Mouse (Mus musculus) cerebellum, adult 2 months (tissue): ENCODE results near the gene Atp4a. TPM values are rescaled to one million over a fixed set of nuclear protein-coding genes. Genes with fewer than 3 reads are reported as not detected.

Experiments used
- DNase-seq, 2 experiments: peaks; one replicate each; pipeline ENCODE4 v3.0.0; 2021
- H3K27ac ChIP-seq: fragments of 200-500 bp; 2 replicates; pipeline ENCODE4 v1.5.1; 2012; ENCODE audit warnings: low read length, control low read depth, inconsistent platforms; ENCODE audit not compliant: insufficient read depth
- H3K27me3 ChIP-seq: fragments of 200-500 bp; 2 replicates; pipeline ENCODE4 v1.6.1; 2012; ENCODE audit warnings: inconsistent platforms, mild to moderate bottlenecking, low read length, moderate library complexity; ENCODE audit not compliant: control insufficient read depth, insufficient read depth
- H3K4me1 ChIP-seq: fragments of 200-500 bp; 2 replicates; pipeline ENCODE4 v1.6.1; 2011; ENCODE audit warnings: low read length; ENCODE audit not compliant: control insufficient read depth, insufficient read depth
- H3K4me3 ChIP-seq: fragments of 200-500 bp; replicated peaks from 2 replicates; pipeline ENCODE3; 2011; ENCODE audit warnings: mild to moderate bottlenecking, low read depth, low read length, control low read depth; ENCODE audit not compliant: insufficient read depth
- CTCF ChIP-seq: fragments of 200-500 bp; IDR thresholded peaks from 2 replicates; pipeline ENCODE4 v1.5.1; 2011; ENCODE audit warnings: low read depth, mild to moderate bottlenecking, control low read depth, low read length, moderate library complexity, borderline replicate concordance; ENCODE audit not compliant: insufficient read depth
- POLR2A ChIP-seq: fragments of 200-500 bp; IDR thresholded peaks from 2 replicates; pipeline ENCODE4 v1.6.1; 2011; ENCODE audit warnings: low read length, control low read depth, borderline replicate concordance; ENCODE audit not compliant: insufficient read depth
- WGBS: fragments of 180-500 bp; shearing (Covaris S2); methylation state at CpG from one replicate; pipeline ENCODE4 v1.1.7; 2018; 5-methylcytosine and 5-hydroxymethylcytosine counted together
- polyA plus RNA-seq: library from polyadenylated mRNA; depleted of rRNA; stranded (reverse); fragments of >200 nt; gene quantifications from 2 replicates; pipeline ENCODE4 v1.2.3, GENCODE M21; 2012

The Atp4a gene
- polyA plus RNA-seq, 1 experiment: 0.39 TPM

DNA sequence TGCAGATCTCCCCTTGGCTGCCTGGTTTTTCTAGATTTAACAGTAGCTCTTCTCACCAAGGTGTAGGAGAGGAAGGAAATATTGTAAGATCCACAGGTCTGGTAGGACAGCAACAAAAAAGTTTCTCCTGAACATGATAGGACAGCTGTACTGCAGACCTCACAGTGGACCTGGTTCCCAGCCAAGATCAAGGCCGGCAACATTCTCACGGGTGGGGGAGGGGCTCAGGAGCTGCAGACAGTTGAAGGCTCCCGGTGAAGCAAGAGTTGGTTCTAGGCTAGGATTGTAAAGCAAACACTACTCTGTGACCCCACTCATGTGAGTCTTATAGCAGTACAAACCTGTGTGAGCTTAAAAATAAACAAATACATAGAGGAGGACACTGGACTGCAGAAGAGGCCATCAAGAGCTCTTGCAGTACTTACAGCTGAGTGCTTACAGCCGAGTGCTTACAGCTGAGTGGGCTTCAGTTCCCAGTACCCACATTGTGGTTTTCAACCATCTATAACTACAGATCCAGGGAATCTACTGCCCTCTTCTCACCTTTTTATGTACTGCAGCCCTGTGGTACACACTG, 32.1 kb downstream of the Atp4a start:
- no peak for DNase-seq
- no peak for TF ChIP-seq CTCF
- TF ChIP-seq POLR2A: no peak
- Histone ChIP-seq H3K4me1 (no peaks in the 10 kb centered on the region), H3K4me3 (no peak overlapping the region), H3K27me3 (no peaks in the 10 kb centered on the region), H3K27ac (no peak overlapping the region)
- 21% methylated on average over 4 of the region's 4 CpGs for WGBS

DNA sequence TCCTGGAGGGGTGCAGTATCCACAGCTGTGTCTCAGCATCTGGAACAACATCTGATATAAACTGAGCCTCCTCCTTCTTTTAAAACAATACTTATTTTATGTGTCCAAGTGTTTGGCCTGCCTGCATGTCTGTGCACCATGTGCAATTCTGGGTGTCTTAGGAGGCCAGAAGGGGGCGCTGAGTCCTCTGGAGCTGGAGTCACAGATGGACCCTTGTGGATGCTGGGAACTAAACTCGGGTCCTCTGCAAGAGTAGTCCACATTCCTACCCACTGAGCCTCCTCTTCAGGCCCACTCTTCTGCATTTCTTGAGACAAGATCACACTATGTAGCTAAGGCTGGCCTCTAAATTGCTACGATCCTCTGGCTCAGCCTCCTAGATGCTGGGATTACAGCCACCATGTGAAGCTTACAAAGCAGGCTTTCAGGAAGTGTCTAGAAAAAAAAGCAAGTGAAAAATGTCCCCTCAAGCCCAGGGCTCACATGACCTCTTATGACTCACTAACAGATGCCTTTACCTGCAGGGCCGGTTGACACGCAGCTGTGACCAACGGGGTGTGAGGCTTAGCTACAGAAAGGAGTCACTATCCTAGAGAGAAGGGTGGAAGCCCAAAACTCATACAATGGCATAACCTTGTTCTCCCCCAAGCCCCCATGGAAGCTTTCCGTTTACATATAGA, 35.7 kb downstream of the Atp4a start:
- Histone ChIP-seq H3K4me3 (no peak overlapping the region), H3K27ac (no peak overlapping the region), H3K27me3 (no peaks in the 10 kb centered on the region), H3K4me1 (no peaks in the 10 kb centered on the region)
- 91% methylated on average over 7 of the region's 7 CpGs for WGBS
- TF ChIP-seq POLR2A (no peak), CTCF (no peak)
- no peak for DNase-seq

DNA sequence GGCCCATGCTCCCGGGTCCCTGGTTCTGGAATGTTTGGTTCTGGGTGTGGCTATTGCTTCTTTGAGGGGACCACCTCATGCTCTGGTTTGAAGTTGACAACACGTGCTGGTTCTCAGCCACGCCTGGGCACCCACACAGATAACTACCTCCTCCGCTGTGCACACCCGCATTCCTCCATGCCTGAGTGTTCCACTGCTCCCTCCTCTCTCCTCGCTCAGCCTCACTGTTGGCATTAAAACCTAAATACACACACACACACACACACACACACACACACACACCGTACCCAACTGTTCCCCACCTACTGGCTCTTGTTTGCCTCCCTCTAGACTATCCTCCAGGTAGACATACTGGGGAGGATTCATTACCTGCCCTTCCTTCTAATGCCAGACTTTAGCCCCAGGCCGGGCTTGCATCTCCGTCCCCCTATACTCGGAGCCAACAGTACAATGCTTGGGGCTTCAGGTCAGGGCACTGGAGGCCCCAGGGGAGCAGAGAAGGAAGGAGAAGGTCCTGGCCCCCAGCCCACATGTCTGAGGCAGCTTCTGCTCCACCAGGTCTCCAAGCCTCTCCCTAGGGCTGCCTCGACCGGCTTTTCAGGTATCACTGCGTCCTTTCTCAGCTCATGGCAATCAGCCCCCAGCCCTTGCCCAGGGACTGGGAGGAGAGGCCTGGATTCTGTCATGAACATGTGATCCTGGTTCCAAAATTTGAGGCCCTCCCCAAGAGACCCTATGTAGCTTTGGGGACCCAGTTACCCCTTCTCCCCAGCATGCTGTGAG, 38.0 kb downstream of the Atp4a start:
- no peak for TF ChIP-seq POLR2A
- no peak for TF ChIP-seq CTCF
- DNase-seq: no peak
- Histone ChIP-seq H3K4me1 (no peaks in the 10 kb centered on the region), H3K27ac (no peak overlapping the region), H3K27me3 (no peaks in the 10 kb centered on the region), H3K4me3 (no peak overlapping the region)
- 81% methylated on average over 13 of the region's 13 CpGs for WGBS

DNA sequence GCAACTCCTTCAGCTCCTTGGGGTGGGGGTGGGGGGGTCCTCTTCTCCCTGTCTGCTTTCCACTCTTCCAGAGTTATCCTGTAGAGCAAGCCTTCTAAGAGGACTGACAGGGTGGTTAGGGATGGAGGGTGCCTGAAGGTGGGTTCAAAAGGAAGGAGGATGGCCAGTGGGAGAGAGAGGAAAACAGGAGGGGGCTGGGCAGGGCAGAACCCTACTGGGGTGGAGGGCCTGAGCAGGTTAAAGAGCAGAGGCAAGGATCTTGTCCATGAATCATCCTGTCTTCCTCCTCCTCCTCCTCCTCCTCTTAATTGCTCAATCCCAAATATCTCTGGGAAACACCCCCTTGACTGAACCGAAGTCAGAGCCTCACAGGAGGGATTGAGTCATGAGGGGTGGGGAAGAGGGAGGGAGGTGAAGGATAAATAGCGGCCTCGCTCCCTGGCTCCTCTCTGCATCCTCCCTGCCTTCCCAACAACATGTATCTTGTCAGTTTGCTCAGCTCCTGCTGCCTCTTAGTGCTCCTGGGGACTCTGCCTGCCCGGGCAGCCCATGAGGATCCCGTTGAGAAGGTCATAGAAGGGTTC, 39.2 kb downstream of the Atp4a start, which contains the start of gene Sbsn:
TSS of gene Sbsn (plus strand) at position 386 of the 584 bp plus-strand sequence.
- H3K27ac ChIP-seq: no peak within 1 kb of the TSS
- WGBS: 66% methylated on average over 5 of the region's 5 CpGs
- no peak for TF ChIP-seq CTCF
- no peak for TF ChIP-seq POLR2A
- DNase-seq: no peak
- H3K4me1 ChIP-seq: no peaks in the 10 kb centered on the region
- H3K4me3 ChIP-seq: no peak within 1 kb of the TSS
- no peaks in the 10 kb centered on the region for H3K27me3 ChIP-seq

DNA sequence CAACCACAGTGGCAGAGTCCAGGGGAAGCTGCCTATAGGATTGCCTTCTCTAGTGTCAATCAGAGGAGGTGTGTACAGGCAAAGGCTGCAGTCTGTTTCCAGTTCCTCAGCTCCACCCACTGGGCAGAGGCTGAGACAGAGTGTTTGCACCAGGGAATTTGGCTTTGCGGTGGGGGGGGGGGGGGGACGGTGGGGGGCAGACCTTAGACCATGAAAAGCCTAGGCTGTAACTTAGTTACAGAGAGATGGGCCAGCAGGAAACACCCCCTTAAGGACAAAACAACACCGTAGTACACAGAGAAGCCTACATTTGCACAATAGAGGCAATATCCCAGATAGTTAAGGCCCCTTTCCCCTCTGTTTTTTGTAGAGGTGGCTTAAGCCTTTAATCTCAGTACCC, 45.0 kb downstream of the Atp4a start:
- H3K4me1 ChIP-seq: no peaks in the 10 kb centered on the region

DNA sequence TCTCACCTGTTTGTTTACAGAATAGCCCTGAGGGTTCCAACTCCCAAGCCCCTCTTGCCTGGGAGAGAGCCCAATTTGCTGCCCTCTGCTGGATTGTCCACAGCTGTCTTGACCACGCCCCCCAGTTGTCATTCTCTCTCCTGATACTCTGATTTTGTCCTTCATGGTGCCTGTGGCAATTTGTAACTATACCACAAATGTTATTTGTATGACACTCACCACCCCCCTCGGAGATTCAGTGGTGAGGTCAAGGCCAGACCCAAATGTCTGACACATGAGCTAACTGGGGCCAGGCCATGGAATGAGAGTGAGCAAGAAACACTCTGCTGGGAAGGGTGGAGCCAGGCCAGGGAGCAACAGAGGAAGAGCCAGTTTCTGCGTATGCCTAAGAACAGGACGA, 46.8 kb downstream of the Atp4a start:
- DNase-seq: no peak
- Histone ChIP-seq H3K4me3 (no peak overlapping the region), H3K27ac (no peak overlapping the region), H3K4me1 (no peaks in the 10 kb centered on the region), H3K27me3 (no peaks in the 10 kb centered on the region)
- WGBS: 48% methylated on average over 4 of the region's 4 CpGs
- TF ChIP-seq CTCF (no peak), POLR2A (no peak)

More for the DNA sequence above, 45.0 kb downstream of the Atp4a start:
- WGBS: 57% methylated on average over 3 of the region's 3 CpGs
- TF ChIP-seq CTCF (no peak), POLR2A (no peak)
- no peak for DNase-seq
- no peak overlapping the region for H3K4me3 ChIP-seq
- no peaks in the 10 kb centered on the region for H3K27me3 ChIP-seq
- H3K27ac ChIP-seq: no peak overlapping the region

DNA sequence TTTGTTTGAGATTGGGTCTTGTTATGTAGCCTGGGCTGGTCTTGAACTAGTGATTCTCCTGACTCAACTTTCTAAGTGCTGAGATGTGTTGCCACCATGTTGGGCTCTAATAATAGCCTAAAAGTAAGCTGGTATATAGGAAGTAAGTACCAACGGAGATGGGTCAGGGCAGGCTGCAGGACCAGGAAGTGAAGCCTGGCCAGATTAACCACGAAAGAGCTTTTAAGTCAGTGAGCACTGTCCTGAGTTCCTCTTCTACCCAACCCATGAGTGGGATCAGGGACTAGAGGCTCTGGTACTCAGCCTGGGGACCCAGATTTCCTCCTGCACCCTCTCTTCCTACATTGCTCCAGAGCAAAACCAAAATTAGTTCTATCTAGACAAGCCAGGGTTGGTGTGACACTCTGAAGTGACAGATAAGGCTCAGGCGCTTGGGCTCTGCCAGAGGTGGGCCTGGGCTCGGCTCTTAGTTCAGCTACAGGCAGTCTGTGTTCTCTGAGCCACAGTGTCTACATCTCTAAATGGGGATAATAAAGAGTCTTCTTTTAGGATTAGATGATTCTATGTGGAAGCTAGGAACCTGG, 49.9 kb downstream of the Atp4a start:
- Histone ChIP-seq H3K27ac (no peak overlapping the region), H3K4me3 (no peak overlapping the region), H3K4me1 (no peaks in the 10 kb centered on the region), H3K27me3 (no peaks in the 10 kb centered on the region)
- TF ChIP-seq POLR2A (no peak), CTCF (no peak)
- DNase-seq: no peak
- WGBS: 80% methylated on average over 4 of the region's 4 CpGs
